Mouse (Mus musculus) embryonic facial prominence, embryonic 14.5 days (tissue): ENCODE results near the gene Shc1. TPM values are rescaled to one million over a fixed set of nuclear protein-coding genes. Genes with fewer than 3 reads are reported as not detected.
A peak's percentile ranks its signal among the peaks of the same experiment; 100 is the strongest.
"Not testable (repeated sequence)": the region's sequence is repeated elsewhere in the genome, so short reads cannot be mapped to it uniquely, and the experiment has no call there.

ENCODE experiments used
- ATAC-seq: fragments of 200-750 bp; cut with Nextera tagmentation; 2 replicates; pipeline ENCODE4 v1.8.0; 2017; ENCODE audit warnings: low read depth, moderate number of reproducible peaks, moderate TSS enrichment
- DNase-seq: peaks from one replicate; pipeline ENCODE4 v3.0.0-alpha.2; 2015; ENCODE audit warnings: low spot score
- H3K27ac ChIP-seq: fragments of 300-500 bp; sonication (generic); replicated peaks from 2 replicates; pipeline ENCODE4 v1.5.1; 2014; ENCODE audit warnings: low read depth, mild to moderate bottlenecking, low read length, moderate library complexity
- H3K27me3 ChIP-seq: fragments of 300-500 bp; sonication (generic); replicated peaks from 2 replicates; pipeline ENCODE4 v1.6.1; 2014; ENCODE audit warnings: low read length; ENCODE audit not compliant: control insufficient read depth, insufficient read depth
- H3K36me3 ChIP-seq: fragments of 300-500 bp; sonication (generic); 2 replicates; pipeline ENCODE4 v1.6.1; 2014; ENCODE audit warnings: low read length, mixed read lengths; ENCODE audit not compliant: control insufficient read depth, insufficient read depth
- H3K4me1 ChIP-seq: fragments of 300-500 bp; sonication (generic); 2 replicates; pipeline ENCODE4 v1.6.1; 2014; ENCODE audit warnings: antibody characterized with exemption, low read length; ENCODE audit not compliant: control insufficient read depth, insufficient read depth
- H3K4me2 ChIP-seq: fragments of 300-500 bp; sonication (generic); 2 replicates; pipeline ENCODE4 v1.6.1; 2014; ENCODE audit warnings: low read depth, mild to moderate bottlenecking, low read length, moderate library complexity, mixed read lengths
- H3K4me3 ChIP-seq: fragments of 300-500 bp; sonication (generic); 2 replicates; pipeline ENCODE4 v1.5.1; 2014; ENCODE audit warnings: low read depth, mild to moderate bottlenecking, low read length
- H3K9ac ChIP-seq: fragments of 300-500 bp; sonication (generic); 2 replicates; pipeline ENCODE4 v1.6.1; 2014; ENCODE audit warnings: low read depth, mild to moderate bottlenecking, low read length, moderate library complexity, mixed read lengths
- H3K9me3 ChIP-seq: fragments of 300-500 bp; sonication (generic); 2 replicates; pipeline ENCODE4 v1.6.1; 2016; ENCODE audit warnings: low read length; ENCODE audit not compliant: control insufficient read depth
- WGBS: fragments of 180-500 bp; shearing (Covaris S2); extraction: QIAGEN DNeasy Blood & Tissue Kit; methylation state at CpG from one replicate; pipeline ENCODE4 v1.1.7; 2014; 5-methylcytosine and 5-hydroxymethylcytosine counted together
- polyA plus RNA-seq: library from polyadenylated mRNA; unstranded; fragments of >200 nt; fragmentation: Nextera tagmentation; extraction: Ambion mirVana; gene quantifications from 2 replicates; pipeline ENCODE4 v1.2.1, GENCODE M21; 2014

Shc1 gene
- polyA plus RNA-seq, 1 experiment from 2014 or later: 75.2 TPM

- Histone ChIP-seq H3K27ac (no peak overlapping the region), H3K36me3 (peaks cover 49% of the 10 kb centered on the region), H3K4me1 (peaks cover 15% of the 10 kb centered on the region), H3K9me3 (no peaks in the 10 kb centered on the region), H3K4me3 (no peak overlapping the region), H3K27me3 (no peaks in the 10 kb centered on the region), H3K9ac (no peak overlapping the region), H3K4me2 (no peak overlapping the region)
- 90% methylated on average over 4 of the region's 4 CpGs for WGBS
- ATAC-seq: no peak
- no peak for DNase-seq
These were observed 7.6 kb downstream of the Shc1 start for GRCm38 (mm10) chr3:89425876-89426275.

- H3K9ac ChIP-seq, H3K4me1 ChIP-seq, ATAC-seq, H3K4me2 ChIP-seq, H3K27ac ChIP-seq, H3K27me3 ChIP-seq, DNase-seq, H3K9me3 ChIP-seq, H3K4me3 ChIP-seq: not testable (repeated sequence)
- peaks cover 65% of the 10 kb centered on the region for H3K36me3 ChIP-seq
- WGBS: 93% methylated on average over 6 of the region's 7 CpGs
These were observed 10.8 kb downstream of the Shc1 start for GRCm38 (mm10) chr3:89429021-89429420.

GRCm38 (mm10) chr3:89430171-89431159 is 12.2 kb downstream of the Shc1 start, which contains the start of gene Pygo2:
Gene Pygo2, plus strand, starts transcription at chr3:89430214.
- DNase-seq (peak; percentile 99), ATAC-seq (peak; percentile 99)
- H3K27ac ChIP-seq: peak within 1 kb of the TSS; percentile 94
- H3K4me3 ChIP-seq: peak within 1 kb of the TSS; percentile 98
- H3K9me3 ChIP-seq: no peaks in the 10 kb centered on the region
- H3K4me2 ChIP-seq: peak within 1 kb of the TSS; percentile 71
- no peaks in the 10 kb centered on the region for H3K27me3 ChIP-seq
- peaks cover 62% of the 10 kb centered on the region for H3K36me3 ChIP-seq
- peak within 1 kb of the TSS; percentile 96 for H3K9ac ChIP-seq
- peaks cover 13% of the 10 kb centered on the region for H3K4me1 ChIP-seq
- WGBS: 5% methylated on average over 22 of the region's 68 CpGs

- DNase-seq (no peak), ATAC-seq (no peak)
- H3K4me1 ChIP-seq: peaks cover 18% of the 10 kb centered on the region
- no peak overlapping the region for H3K4me3 ChIP-seq
- H3K27ac ChIP-seq: no peak overlapping the region
- no peak overlapping the region for H3K4me2 ChIP-seq
- peaks cover 40% of the 10 kb centered on the region for H3K36me3 ChIP-seq
- no peak overlapping the region for H3K9ac ChIP-seq
- H3K9me3 ChIP-seq: no peaks in the 10 kb centered on the region
- 90% methylated on average over 6 of the region's 8 CpGs for WGBS
- no peaks in the 10 kb centered on the region for H3K27me3 ChIP-seq
These were observed 14.4 kb downstream of the Shc1 start for GRCm38 (mm10) chr3:89432606-89433005.

- no peaks in the 10 kb centered on the region for H3K9me3 ChIP-seq
- no peak overlapping the region for H3K27ac ChIP-seq
These were observed 16.3 kb downstream of the Shc1 start for GRCm38 (mm10) chr3:89434532-89434931.

GRCm38 (mm10) chr3:89435041-89435440 is 16.8 kb downstream of the Shc1 start:
- H3K4me1 ChIP-seq: peaks cover 18% of the 10 kb centered on the region
- 54% methylated on average over 7 of the region's 7 CpGs for WGBS
- no peaks in the 10 kb centered on the region for H3K9me3 ChIP-seq
- no peak overlapping the region for H3K4me3 ChIP-seq
- H3K4me2 ChIP-seq: no peak overlapping the region
- H3K27ac ChIP-seq: no peak overlapping the region
- no peaks in the 10 kb centered on the region for H3K27me3 ChIP-seq
- no peak for ATAC-seq
- H3K9ac ChIP-seq: no peak overlapping the region
- no peak for DNase-seq
- H3K36me3 ChIP-seq: peaks cover 34% of the 10 kb centered on the region

More at GRCm38 (mm10) chr3:89434532-89434931, 16.3 kb downstream of the Shc1 start:
- Histone ChIP-seq H3K27me3 (no peaks in the 10 kb centered on the region), H3K4me1 (peaks cover 18% of the 10 kb centered on the region), H3K9ac (no peak overlapping the region), H3K4me2 (no peak overlapping the region), H3K4me3 (no peak overlapping the region), H3K36me3 (peaks cover 34% of the 10 kb centered on the region)
- DNase-seq (no peak), ATAC-seq (no peak)
- 83% methylated on average over 11 of the region's 11 CpGs for WGBS

- H3K4me1 ChIP-seq: peaks cover 13% of the 10 kb centered on the region
- H3K4me3 ChIP-seq: peak within 1 kb of the TSS; percentile 50
- peaks cover 34% of the 10 kb centered on the region for H3K36me3 ChIP-seq
- no peaks in the 10 kb centered on the region for H3K27me3 ChIP-seq
- H3K9ac ChIP-seq: peak within 1 kb of the TSS; percentile 64
- peak; percentile 84 for ATAC-seq
- WGBS: 7% methylated on average over 16 of the region's 16 CpGs
- peak; percentile 92 for DNase-seq
- peak within 1 kb of the TSS; percentile 72 for H3K27ac ChIP-seq
- peak within 1 kb of the TSS; percentile 72 for H3K4me2 ChIP-seq
- no peaks in the 10 kb centered on the region for H3K9me3 ChIP-seq
These were observed 18.2 kb downstream of the Shc1 start, which contains the start of gene Pbxip1 for GRCm38 (mm10) chr3:89436176-89437113. Gene Pbxip1, plus strand, starts transcription at chr3:89436706.

GRCm38 (mm10) chr3:89437269-89437668 is 19.0 kb downstream of the Shc1 start:
- WGBS: 40% methylated on average over 5 of the region's 5 CpGs

More at GRCm38 (mm10) chr3:89437269-89437668, 19.0 kb downstream of the Shc1 start:
- Histone ChIP-seq H3K27ac (peak overlapping the region; percentile 72; the same call in 1 of the 2 replicates), H3K4me1 (peaks cover 8% of the 10 kb centered on the region; the same call in 1 of the 2 replicates), H3K9ac (peak overlapping the region; percentile 64), H3K4me2 (peak overlapping the region; percentile 72), H3K27me3 (no peaks in the 10 kb centered on the region), H3K9me3 (no peaks in the 10 kb centered on the region), H3K4me3 (peak overlapping the region; percentile 50), H3K36me3 (peaks cover 29% of the 10 kb centered on the region)
- ATAC-seq (peak; percentile 19; the same call in 1 of the 2 replicates), DNase-seq (peak; percentile 20)
